ENCODE assay signal across 7 mouse cellular contexts in genomic region chr6:128844131-128844530, GRCm38 (mm10). TPM values are rescaled to one million over a fixed set of nuclear protein-coding genes. Genes with fewer than 3 reads are reported as not detected.
DNase-seq lines count a peak whose midpoint lies in the region; ATAC-seq lines count a peak whose summit lies in the region.

No protein-coding gene starts in this region.

- H3K27ac ChIP-seq in embryonic facial prominence, embryonic 14.5 days (replicated peaks; ENCODE audit: low read depth, low read length): peak overlapping the region; percentile 97
- no peak overlapping the region; the same call in 1 of the 2 replicates for H3K27ac ChIP-seq in limb, embryonic 13.5 days
- peak overlapping the region; percentile 90 for H3K27ac ChIP-seq in stomach, embryonic 14.5 days (ENCODE audit: low read length)

- no peak for ATAC-seq in embryonic facial prominence, embryonic 14.5 days (ENCODE audit: low read depth)
- no peak for ATAC-seq in limb, embryonic 13.5 days (ENCODE audit: low FRiP score, low read depth)
- ATAC-seq in stomach, embryonic 14.5 days (ENCODE audit: insufficient number of reproducible peaks, insufficient read depth, low FRiP score, low read depth): no peak

- peak; percentile 29 for DNase-seq in layer of hippocampus, adult 9-11 months
- no peak for DNase-seq in layer of hippocampus, adult 18-20 months (ENCODE audit: low spot score in 2 of 2)
- DNase-seq in T-cell, adult 2 months (ENCODE audit: low spot score): peak; percentile 36
- no peak for DNase-seq in embryonic facial prominence, embryonic 14.5 days (ENCODE audit: low spot score)
- DNase-seq in ovary, postnatal 14 days (ENCODE audit: low spot score): no peak

- peak overlapping the region; percentile 78 for H3K4me3 ChIP-seq in embryonic facial prominence, embryonic 14.5 days (ENCODE audit: low read depth, low read length)
- H3K4me3 ChIP-seq in limb, embryonic 13.5 days: peak overlapping the region; percentile 79
- H3K4me3 ChIP-seq in stomach, embryonic 14.5 days (ENCODE audit: low read depth, low read length): peak overlapping the region; percentile 81

- 26% methylated on average over 8 of the region's 8 CpGs for WGBS in embryonic facial prominence, embryonic 14.5 days
- 40% methylated on average over 8 of the region's 8 CpGs for WGBS in limb, embryonic 13.5 days
- WGBS in stomach, embryonic 14.5 days: 30% methylated on average over 8 of the region's 8 CpGs

- no peaks in the 10 kb centered on the region for H3K27me3 ChIP-seq in embryonic facial prominence, embryonic 14.5 days (replicated peaks; ENCODE audit: control insufficient read depth, insufficient read depth, low read length)
- no peaks in the 10 kb centered on the region for H3K27me3 ChIP-seq in limb, embryonic 13.5 days
- no peaks in the 10 kb centered on the region for H3K27me3 ChIP-seq in stomach, embryonic 14.5 days (ENCODE audit: control insufficient read depth, insufficient read depth, low read length)

- H3K9ac ChIP-seq in embryonic facial prominence, embryonic 14.5 days (ENCODE audit: low read depth, low read length): peak overlapping the region; percentile 83
- H3K9ac ChIP-seq in limb, embryonic 13.5 days: peak overlapping the region; percentile 77; the same call in 1 of the 2 replicates
- H3K9ac ChIP-seq in stomach, embryonic 14.5 days (replicated peaks; ENCODE audit: low read depth, low read length): no peak overlapping the region

- H3K36me3 ChIP-seq in embryonic facial prominence, embryonic 14.5 days (ENCODE audit: control insufficient read depth, insufficient read depth, low read length): no peaks in the 10 kb centered on the region
- no peaks in the 10 kb centered on the region for H3K36me3 ChIP-seq in limb, embryonic 13.5 days
- no peaks in the 10 kb centered on the region for H3K36me3 ChIP-seq in stomach, embryonic 14.5 days (ENCODE audit: control insufficient read depth, insufficient read depth, low read length)

- H3K4me1 ChIP-seq in embryonic facial prominence, embryonic 14.5 days (ENCODE audit: control insufficient read depth, insufficient read depth, low read length): peaks cover 6% of the 10 kb centered on the region; the same call in 1 of the 2 replicates
- peaks cover 20% of the 10 kb centered on the region for H3K4me1 ChIP-seq in limb, embryonic 13.5 days
- H3K4me1 ChIP-seq in stomach, embryonic 14.5 days (ENCODE audit: control insufficient read depth, insufficient read depth, low read length): peaks cover 3% of the 10 kb centered on the region; the same call in 1 of the 2 replicates

- H3K4me2 ChIP-seq in embryonic facial prominence, embryonic 14.5 days (ENCODE audit: low read depth, low read length): peak overlapping the region; percentile 62
- H3K4me2 ChIP-seq in limb, embryonic 13.5 days (replicated peaks): peak overlapping the region; percentile 66
- H3K4me2 ChIP-seq in stomach, embryonic 14.5 days (replicated peaks; ENCODE audit: low read depth, low read length): peak overlapping the region; percentile 46

- no peaks in the 10 kb centered on the region for H3K9me3 ChIP-seq in embryonic facial prominence, embryonic 14.5 days (ENCODE audit: control insufficient read depth, low read length)
- H3K9me3 ChIP-seq in limb, embryonic 13.5 days: no peaks in the 10 kb centered on the region
- H3K9me3 ChIP-seq in stomach, embryonic 14.5 days (ENCODE audit: control insufficient read depth, low read depth, low read length): no peaks in the 10 kb centered on the region

RNA-seq across cellular contexts. Expression of gene Klrb1b, which starts 18.0 kb away (rescaled TPM):
- not detected for total RNA-seq in layer of hippocampus, adult 18-20 months (2021)
- 0.39 TPM in 1 of 2 replicates, not detected in the other for polyA plus RNA-seq in embryonic facial prominence, embryonic 14.5 days (2014; fragmentation: Nextera tagmentation; extraction: Ambion mirVana)
- not detected in 2 replicates for polyA plus RNA-seq in limb, embryonic 13.5 days (2015; fragmentation: Nextera tagmentation; extraction: Ambion mirVana)
- polyA plus RNA-seq in stomach, embryonic 14.5 days (2014; fragmentation: Nextera tagmentation; extraction: Ambion mirVana): 0.29 and 0.34 TPM in 2 replicates

RNA-seq across cellular contexts. Expression of gene Gm44511, which starts 18.0 kb away (rescaled TPM):
- total RNA-seq in layer of hippocampus, adult 18-20 months (2021): not detected
- 0.42 TPM in 1 of 2 replicates, not detected in the other for polyA plus RNA-seq in embryonic facial prominence, embryonic 14.5 days (2014; fragmentation: Nextera tagmentation; extraction: Ambion mirVana)
- polyA plus RNA-seq in limb, embryonic 13.5 days (2015; fragmentation: Nextera tagmentation; extraction: Ambion mirVana): not detected in 2 replicates
- polyA plus RNA-seq in stomach, embryonic 14.5 days (2014; fragmentation: Nextera tagmentation; extraction: Ambion mirVana): not detected in 2 replicates

RNA-seq across cellular contexts. Expression of gene Clec2i, which starts 43.3 kb away (rescaled TPM):
- not detected for total RNA-seq in layer of hippocampus, adult 18-20 months (2021)
- polyA plus RNA-seq in embryonic facial prominence, embryonic 14.5 days (2014; fragmentation: Nextera tagmentation; extraction: Ambion mirVana): not detected in 2 replicates
- 0.13 and 0.15 TPM in 2 replicates for polyA plus RNA-seq in limb, embryonic 13.5 days (2015; fragmentation: Nextera tagmentation; extraction: Ambion mirVana)
- not detected in 2 replicates for polyA plus RNA-seq in stomach, embryonic 14.5 days (2014; fragmentation: Nextera tagmentation; extraction: Ambion mirVana)

RNA-seq across cellular contexts. Expression of gene BC035044, which starts 46.8 kb away (rescaled TPM):
- 1 to 10 TPM; 1.7 to 1.9 TPM for total RNA-seq in layer of hippocampus, adult 18-20 months (2021)
- 0.56 and 1.1 TPM in 2 replicates for polyA plus RNA-seq in embryonic facial prominence, embryonic 14.5 days (2014; fragmentation: Nextera tagmentation; extraction: Ambion mirVana)
- polyA plus RNA-seq in limb, embryonic 13.5 days (2015; fragmentation: Nextera tagmentation; extraction: Ambion mirVana): 0.75 and 0.89 TPM in 2 replicates
- 1.5 and 1.9 TPM in 2 replicates for polyA plus RNA-seq in stomach, embryonic 14.5 days (2014; fragmentation: Nextera tagmentation; extraction: Ambion mirVana)

RNA-seq across cellular contexts. Expression of gene Klrb1c, which starts 55.1 kb away (rescaled TPM):
- total RNA-seq in layer of hippocampus, adult 18-20 months (2021): not detected
- 0.14 TPM in 1 of 2 replicates, not detected in the other for polyA plus RNA-seq in embryonic facial prominence, embryonic 14.5 days (2014; fragmentation: Nextera tagmentation; extraction: Ambion mirVana)
- 0.15 TPM in 1 of 2 replicates, not detected in the other for polyA plus RNA-seq in limb, embryonic 13.5 days (2015; fragmentation: Nextera tagmentation; extraction: Ambion mirVana)
- not detected in 2 replicates for polyA plus RNA-seq in stomach, embryonic 14.5 days (2014; fragmentation: Nextera tagmentation; extraction: Ambion mirVana)

Comparison
In these comparisons a context has a peak if more than half of its experiments do, and no peak if none do; other contexts are left out.
1. DNase-seq: peak in layer of hippocampus, adult 9-11 months (single experiment) and T-cell, adult 2 months (single experiment); none in layer of hippocampus, adult 18-20 months (0 of 2), embryonic facial prominence, embryonic 14.5 days (single experiment) and ovary, postnatal 14 days (single experiment).
2. Peak in every context shown above with its lines, with median percentiles within 50 percentile points of each other: H3K4me2 ChIP-seq and H3K4me3 ChIP-seq.